Mouse (Mus musculus) myocyte (in vitro differentiated cells): ENCODE measurements around the gene Large1. TPM values are rescaled to one million over a fixed set of nuclear protein-coding genes. Genes with fewer than 3 reads are reported as not detected.

Experiments used
- H3K27me3 ChIP-seq: one replicate; pipeline ENCODE4 v1.6.1; 2011; ENCODE audit not compliant: control insufficient read depth, insufficient read depth, insufficient read length
- H3K36me3 ChIP-seq: one replicate; pipeline ENCODE4 v1.6.1; 2011; ENCODE audit not compliant: control insufficient read depth, insufficient read depth
- H3K4me2 ChIP-seq: one replicate; pipeline ENCODE4 v1.6.1; 2011; ENCODE audit warnings: low read depth, control low read depth
- H3K4me3 ChIP-seq: one replicate; pipeline ENCODE4 v1.5.1; 2011; ENCODE audit warnings: mild to moderate bottlenecking, control low read depth, moderate library complexity
- H3K79me2 ChIP-seq: one replicate; pipeline ENCODE4 v1.6.1; 2011; ENCODE audit not compliant: control insufficient read depth, insufficient read depth
- H3ac ChIP-seq: one replicate; pipeline ENCODE4 v1.6.1; 2011; ENCODE audit not compliant: control insufficient read depth, insufficient read length
- CEBPB ChIP-seq: IDR thresholded peaks from 2 replicates; pipeline ENCODE4 v1.6.1; 2011; ENCODE audit warnings: mild to moderate bottlenecking, moderate library complexity; ENCODE audit not compliant: poor library complexity, insufficient read depth, severe bottlenecking
- E2F4 ChIP-seq: IDR thresholded peaks from one replicate; pipeline ENCODE4 v1.6.1; 2011; ENCODE audit warnings: mild to moderate bottlenecking, control low read depth, moderate library complexity; ENCODE audit not compliant: insufficient read depth
- MAX ChIP-seq: IDR thresholded peaks from one replicate; pipeline ENCODE4 v1.6.1; 2011; ENCODE audit warnings: low read depth, mild to moderate bottlenecking, control low read depth
- MYOD1 ChIP-seq, 3 experiments: IDR thresholded peaks; one replicate each; pipeline ENCODE4 v1.6.1; 2011; ENCODE audit warnings: control low read depth in 2 of 3, low read depth in 2 of 3, mild to moderate bottlenecking in 2 of 3, moderate library complexity in 1 of 3; ENCODE audit not compliant: insufficient read length in 2 of 3, control insufficient read depth in 1 of 3
- MYOG ChIP-seq, 3 experiments: IDR thresholded peaks; one replicate each; pipeline ENCODE4 v1.6.1; 2011; ENCODE audit warnings: control low read depth in 2 of 3, low read depth in 2 of 3, mild to moderate bottlenecking in 2 of 3; ENCODE audit not compliant: insufficient read length in 2 of 3, control insufficient read depth in 1 of 3, insufficient read depth in 1 of 3
- POLR2A ChIP-seq: IDR thresholded peaks from one replicate; pipeline ENCODE4 v1.6.1; 2011; ENCODE audit warnings: low read depth, mild to moderate bottlenecking, control low read depth, moderate library complexity; ENCODE audit not compliant: insufficient read length
- POLR2AphosphoS2 ChIP-seq: IDR thresholded peaks from one replicate; pipeline ENCODE4 v1.6.1; 2011; ENCODE audit warnings: low read depth, control low read depth; ENCODE audit not compliant: insufficient read length
- REST ChIP-seq: IDR thresholded peaks from one replicate; pipeline ENCODE4 v1.6.1; 2011; ENCODE audit warnings: mild to moderate bottlenecking, control low read depth, moderate library complexity; ENCODE audit not compliant: insufficient read depth, insufficient read length
- SRF ChIP-seq: IDR thresholded peaks from one replicate; pipeline ENCODE4 v1.6.1; 2011; ENCODE audit warnings: low read depth; ENCODE audit not compliant: control insufficient read depth, insufficient read length
- TCF12 ChIP-seq: IDR thresholded peaks from one replicate; pipeline ENCODE4 v1.6.1; 2011; ENCODE audit warnings: mild to moderate bottlenecking, control low read depth; ENCODE audit not compliant: poor library complexity, insufficient read depth, severe bottlenecking
- TCF3 ChIP-seq: IDR thresholded peaks from one replicate; pipeline ENCODE4 v1.6.1; 2011; ENCODE audit warnings: low read depth, control low read depth; ENCODE audit not compliant: insufficient read length
- USF1 ChIP-seq: IDR thresholded peaks from one replicate; pipeline ENCODE4 v1.6.1; 2011; ENCODE audit warnings: low read depth, mild to moderate bottlenecking, control low read depth, moderate library complexity
- polyA plus RNA-seq: library from polyadenylated mRNA; unstranded; fragments of >200 nt; fragmentation: generic; extraction: Trizol; gene quantifications from one replicate; pipeline ENCODE4 v1.2.1, GENCODE M21; 2012; ENCODE audit warnings: missing spikeins

Large1 gene
- polyA plus RNA-seq, 1 experiment = 23.2 TPM

GRCm38 (mm10) chr8:72832371-72832770 lies 521.0 kb downstream of the Large1 start:
- H3K4me2 ChIP-seq = no peak overlapping the region
- TF ChIP-seq MYOD1 (IDR thresholded peaks at IDR 0.05; ENCODE audit: control insufficient read depth in 1 of 3, insufficient read length in 2 of 3, low read depth in 2 of 3) (no peak), E2F4 (no peak), TCF3 (no peak), CEBPB (no peak), MYOG (IDR thresholded peaks at IDR 0.05; ENCODE audit: control insufficient read depth in 1 of 3, insufficient read depth in 1 of 3, insufficient read length in 2 of 3, low read depth in 2 of 3) (no peak), POLR2A (no peak), MAX (no peak), POLR2AphosphoS2 (no peak), SRF (no peak), TCF12 (no peak), USF1 (no peak), REST (no peak)
- no peaks in the 10 kb centered on the region for H3K27me3 ChIP-seq
- H3K79me2 ChIP-seq = no peaks in the 10 kb centered on the region
- peaks cover 7% of the 10 kb centered on the region for H3K36me3 ChIP-seq
- no peak overlapping the region for H3K4me3 ChIP-seq
- H3ac ChIP-seq = no peak overlapping the region

DNA sequence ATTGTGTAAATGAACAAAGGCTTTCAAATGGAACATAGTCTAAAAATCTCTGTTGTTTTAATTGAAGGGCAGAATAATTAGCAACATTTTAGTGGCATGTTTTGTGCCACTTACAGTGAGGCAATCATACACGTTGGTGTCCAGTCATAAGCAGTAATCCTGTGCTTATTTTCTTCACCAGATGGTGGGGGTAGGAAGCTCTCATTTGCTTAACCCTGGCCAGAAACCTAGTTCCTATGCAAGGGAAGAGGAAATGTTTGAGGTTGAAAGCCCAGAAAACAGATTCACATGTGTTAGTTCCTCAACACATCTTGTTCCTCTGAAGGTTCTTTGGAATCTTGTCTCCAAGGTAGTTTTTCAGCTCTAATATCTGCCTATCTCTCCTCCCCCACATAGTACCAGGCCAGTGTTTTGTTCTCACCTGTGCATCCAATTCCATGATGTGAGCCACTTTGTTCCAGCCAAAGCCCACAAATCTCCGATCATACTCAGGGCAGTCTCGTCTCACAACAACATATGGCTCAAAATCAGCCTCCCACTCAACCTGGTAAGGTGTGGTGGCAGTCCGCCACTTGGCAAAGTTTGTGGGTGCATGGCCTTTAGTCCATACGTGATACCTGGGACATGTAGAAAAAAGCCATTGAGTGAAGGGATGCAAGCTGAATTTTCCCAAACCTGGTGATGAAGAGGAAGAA lies 535.5 kb downstream of the Large1 start:
- peaks cover 9% of the 10 kb centered on the region for H3K36me3 ChIP-seq

DNA sequence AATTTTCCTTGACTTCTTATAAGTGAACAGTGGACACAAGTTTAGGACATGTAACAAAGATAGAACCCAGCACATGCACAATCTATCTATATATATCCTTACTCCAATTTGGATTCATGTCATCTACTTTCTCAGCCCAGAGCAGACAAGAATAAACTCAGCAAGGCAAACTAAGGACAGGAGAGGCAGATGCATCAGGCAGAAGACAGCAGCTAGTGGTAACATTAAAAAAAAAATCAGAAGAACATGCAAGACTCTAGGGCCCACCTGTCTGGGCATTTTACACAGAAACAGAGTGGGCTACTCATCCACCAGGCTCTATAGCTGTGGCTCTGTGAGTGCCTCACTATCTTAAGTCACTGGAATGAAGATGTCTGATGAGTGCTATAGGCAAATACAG lies 536.7 kb downstream of the Large1 start:
- Histone ChIP-seq H3ac (no peak overlapping the region), H3K4me3 (no peak overlapping the region), H3K4me2 (no peak overlapping the region), H3K36me3 (peaks cover 9% of the 10 kb centered on the region), H3K79me2 (no peaks in the 10 kb centered on the region), H3K27me3 (no peaks in the 10 kb centered on the region)
- no peak for TF ChIP-seq POLR2A
- TF ChIP-seq TCF12 = no peak
- peak in 1 of 3 experiments; percentile 2 for TF ChIP-seq MYOG (IDR thresholded peaks at IDR 0.05; ENCODE audit: control insufficient read depth in 1 of 3, insufficient read depth in 1 of 3, insufficient read length in 2 of 3, low read depth in 2 of 3)
- TF ChIP-seq REST = no peak
- TF ChIP-seq E2F4 = no peak
- TF ChIP-seq USF1 = no peak

More for the DNA sequence above, 535.5 kb downstream of the Large1 start:
- no peak overlapping the region for H3ac ChIP-seq
- no peaks in the 10 kb centered on the region for H3K27me3 ChIP-seq
- no peak overlapping the region for H3K4me3 ChIP-seq
- H3K4me2 ChIP-seq = no peak overlapping the region
- no peak for TF ChIP-seq E2F4
- no peak for TF ChIP-seq TCF3
- TF ChIP-seq REST = no peak
- TF ChIP-seq MYOG (IDR thresholded peaks at IDR 0.05; ENCODE audit: control insufficient read depth in 1 of 3, insufficient read depth in 1 of 3, insufficient read length in 2 of 3, low read depth in 2 of 3) = no peak
- TF ChIP-seq MAX = no peak
- no peak for TF ChIP-seq TCF12
- no peak for TF ChIP-seq POLR2A
- TF ChIP-seq POLR2AphosphoS2 = no peak
- no peak for TF ChIP-seq MYOD1 (IDR thresholded peaks at IDR 0.05; ENCODE audit: control insufficient read depth in 1 of 3, insufficient read length in 2 of 3, low read depth in 2 of 3)
- TF ChIP-seq SRF = no peak
- no peak for TF ChIP-seq USF1
- TF ChIP-seq CEBPB = no peak
- H3K79me2 ChIP-seq = no peaks in the 10 kb centered on the region

- H3ac ChIP-seq = no peak overlapping the region
- H3K4me3 ChIP-seq = no peak overlapping the region
- no peaks in the 10 kb centered on the region for H3K79me2 ChIP-seq
- H3K27me3 ChIP-seq = no peaks in the 10 kb centered on the region
- H3K4me2 ChIP-seq = no peak overlapping the region
- no peak for TF ChIP-seq TCF12
- no peak for TF ChIP-seq MYOG (IDR thresholded peaks at IDR 0.05; ENCODE audit: control insufficient read depth in 1 of 3, insufficient read depth in 1 of 3, insufficient read length in 2 of 3, low read depth in 2 of 3)
- TF ChIP-seq USF1 = no peak
- no peak for TF ChIP-seq E2F4
- no peak for TF ChIP-seq MAX
- TF ChIP-seq POLR2AphosphoS2 = no peak
- TF ChIP-seq TCF3 = no peak
- no peak for TF ChIP-seq CEBPB
- no peak for TF ChIP-seq SRF
- no peak for TF ChIP-seq REST
- TF ChIP-seq POLR2A = no peak
- TF ChIP-seq MYOD1 (IDR thresholded peaks at IDR 0.05; ENCODE audit: control insufficient read depth in 1 of 3, insufficient read length in 2 of 3, low read depth in 2 of 3) = no peak
- H3K36me3 ChIP-seq = peaks cover 9% of the 10 kb centered on the region
Measured at GRCm38 (mm10) chr8:72815681-72816080, 537.7 kb downstream of the Large1 start.
